Mouse (Mus musculus) kidney, adult 8-10 months (tissue): ENCODE results near the gene Wdr1.
A peak's percentile ranks its signal among the peaks of the same experiment; 100 is the strongest.

ENCODE experiments used
- DNase-seq, 2 experiments: peaks; one replicate each; pipeline ENCODE4 v3.0.0; 2022

Gene Wdr1

DNA sequence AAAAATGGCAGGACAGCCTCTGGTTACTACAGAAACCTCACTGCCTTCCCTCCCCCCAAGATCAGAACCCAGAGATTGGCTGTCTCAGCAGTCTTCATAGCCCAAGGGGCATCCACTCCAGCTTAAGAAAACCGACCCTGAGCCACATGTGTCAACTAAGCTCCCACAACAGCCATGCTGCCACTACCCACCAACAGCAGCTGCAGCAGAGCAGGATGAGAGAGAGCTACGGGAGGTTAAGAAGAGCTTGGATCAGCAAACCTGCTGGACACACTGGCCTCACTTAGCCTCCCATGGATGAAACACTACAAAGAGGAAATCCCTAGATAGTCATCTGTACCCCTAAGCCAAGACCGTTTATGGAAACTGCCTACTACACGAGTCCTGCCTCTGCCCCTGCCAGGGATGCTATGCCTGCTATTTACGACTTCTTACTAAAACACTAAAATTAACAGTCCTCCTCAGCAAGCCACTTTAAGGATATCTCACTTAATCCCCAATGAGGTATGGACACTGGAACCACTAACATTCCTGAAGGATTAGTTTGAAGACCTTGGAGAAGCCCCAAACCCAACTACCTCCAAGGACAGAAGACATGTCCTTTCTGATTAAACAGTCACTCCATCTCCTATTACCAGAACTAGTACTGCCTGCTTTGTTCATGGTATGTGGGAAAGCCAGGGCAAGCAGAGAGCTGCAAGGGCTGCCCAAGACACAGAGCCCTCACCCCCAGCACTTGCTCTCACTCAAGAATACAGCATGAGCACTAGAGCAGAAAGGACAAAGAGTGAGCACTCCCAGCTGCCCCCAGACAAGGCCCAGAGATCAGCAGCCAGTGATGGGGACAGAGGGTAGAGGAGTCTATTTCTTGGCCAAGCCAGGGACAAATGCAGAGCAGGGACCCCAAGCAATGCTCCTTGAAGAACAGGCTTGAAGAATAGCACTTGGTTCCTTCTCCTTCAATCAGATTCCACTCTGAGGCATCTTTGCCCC, 18.3 kb downstream of the Wdr1 start:
- peak; percentile 39 to 49 for DNase-seq

DNA sequence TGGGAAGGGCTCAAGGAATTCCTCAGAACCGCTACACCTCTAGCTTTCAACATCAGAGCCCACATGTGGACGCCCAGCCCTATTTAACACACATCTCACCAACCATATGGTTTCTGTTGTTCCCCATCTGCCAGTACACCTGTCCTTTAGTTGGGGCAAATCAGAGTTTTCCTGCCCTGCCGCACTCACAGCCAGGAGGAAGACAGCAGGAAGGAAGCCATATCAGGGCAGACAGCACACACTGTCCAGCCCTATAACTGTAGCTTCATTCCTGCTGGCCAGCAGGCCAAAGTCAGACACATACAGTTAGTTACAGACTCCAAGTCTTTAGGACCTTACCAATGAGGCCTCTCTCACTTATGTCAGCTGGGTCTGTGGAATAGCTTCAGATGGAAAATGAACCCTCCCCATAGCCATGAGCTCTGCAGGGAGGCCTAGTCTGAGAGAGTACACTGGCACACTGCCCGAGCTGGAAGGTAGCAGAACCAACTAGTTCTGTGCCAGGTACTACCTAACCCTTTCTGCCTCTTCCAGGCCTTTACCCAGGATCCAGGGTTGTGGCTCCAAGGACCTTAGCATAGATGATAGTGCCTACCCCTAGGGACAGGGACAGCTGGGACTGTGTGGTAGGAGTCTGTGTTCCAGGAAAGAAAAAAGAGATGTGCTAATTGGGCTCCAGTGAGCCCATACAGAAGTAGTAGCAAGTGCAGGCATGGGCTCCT, 19.4 kb downstream of the Wdr1 start:
- DNase-seq, result peak; percentile 51 to 64

- no peak for DNase-seq
Measured at GRCm38 (mm10) chr5:38541728-38542127, 21.3 kb downstream of the Wdr1 start.

DNA sequence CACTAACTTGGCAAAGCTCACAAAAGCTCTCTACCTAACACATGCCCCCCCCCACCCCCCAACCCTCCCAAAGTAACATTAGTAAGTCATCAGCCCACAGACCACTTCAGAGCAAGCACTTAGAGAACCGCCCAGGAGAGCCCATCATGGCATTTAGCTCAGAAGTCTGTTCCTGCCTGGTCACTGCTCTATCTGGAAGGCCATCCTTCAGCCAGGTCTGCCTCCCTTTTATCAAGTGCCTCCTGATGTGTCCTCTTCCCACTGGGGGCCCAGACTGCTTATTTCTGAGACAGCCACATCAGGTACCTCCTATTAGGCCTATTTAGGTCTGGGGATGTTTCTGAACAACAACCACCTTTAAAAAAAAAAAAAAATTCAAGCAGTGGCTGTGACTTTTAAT, 22.1 kb downstream of the Wdr1 start:
- no peak for DNase-seq

DNA sequence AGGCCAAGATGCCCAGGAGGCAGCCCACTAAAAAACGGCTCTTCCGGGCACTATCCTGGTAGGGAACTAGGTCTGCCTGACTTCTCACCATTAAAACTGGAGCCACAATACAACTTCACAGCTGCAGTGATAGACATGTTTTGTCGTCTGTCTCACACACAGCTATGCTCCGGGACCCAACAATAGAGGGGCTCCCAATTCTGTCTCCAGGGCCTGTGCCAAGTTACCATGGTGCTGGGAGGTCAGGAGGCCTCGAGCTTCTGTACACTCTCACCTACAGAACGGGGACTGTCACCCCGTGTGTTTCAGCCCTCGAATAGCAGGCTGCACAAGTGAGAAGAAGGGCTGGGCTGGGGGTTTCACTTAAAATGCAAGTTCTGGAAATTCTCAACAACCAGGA, 24.5 kb downstream of the Wdr1 start:
- DNase-seq, result no peak

DNA sequence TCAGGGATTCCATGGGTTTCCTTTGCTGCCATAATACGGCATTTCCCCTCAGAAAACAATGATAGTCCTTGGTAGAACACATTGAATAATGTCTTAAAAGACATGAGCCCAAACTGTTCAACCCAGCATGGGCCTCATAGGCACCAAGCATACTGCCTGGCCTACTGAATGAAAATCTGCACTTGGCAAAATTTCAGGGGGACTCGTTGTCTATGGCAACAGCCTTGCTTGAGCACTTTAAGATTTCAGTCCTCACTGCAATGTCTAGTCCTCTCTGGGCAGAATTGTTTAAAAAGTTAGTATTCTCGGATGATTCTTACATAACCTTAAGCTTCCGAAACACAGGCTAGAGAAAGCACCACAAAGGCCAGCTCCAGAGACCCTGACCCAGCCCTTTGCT, 25.2 kb downstream of the Wdr1 start:
- DNase-seq, result no peak

GRCm38 (mm10) chr5:38536822-38537221, 26.2 kb downstream of the Wdr1 start:
- DNase-seq, result no peak

DNA sequence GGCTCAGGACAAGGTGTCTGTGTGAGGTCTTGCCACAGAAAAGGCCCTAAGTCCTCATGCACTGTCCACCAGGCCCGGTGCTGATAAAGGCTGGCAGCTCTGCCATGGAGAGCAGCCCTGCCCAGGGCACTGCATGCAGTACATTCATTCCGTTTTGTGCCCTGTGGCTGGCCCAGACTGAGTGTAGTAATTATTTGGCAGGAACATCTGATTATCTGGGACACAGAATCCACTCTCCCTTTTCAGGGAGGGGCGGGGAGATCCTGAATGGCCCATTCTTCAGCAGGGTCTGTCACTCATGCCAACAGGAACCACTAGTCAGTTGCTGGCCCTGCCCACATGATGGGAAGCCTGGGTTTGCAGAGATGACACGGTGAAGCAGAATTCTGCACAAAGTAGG, 30.9 kb downstream of the Wdr1 start:
- no peak for DNase-seq

GRCm38 (mm10) chr5:38529724-38530428, 33.1 kb downstream of the Wdr1 start:
- peak in 1 of 2 experiments; percentile 12 for DNase-seq

- no peak for DNase-seq
Measured at GRCm38 (mm10) chr5:38522977-38523376, 40.0 kb downstream of the Wdr1 start.

DNA sequence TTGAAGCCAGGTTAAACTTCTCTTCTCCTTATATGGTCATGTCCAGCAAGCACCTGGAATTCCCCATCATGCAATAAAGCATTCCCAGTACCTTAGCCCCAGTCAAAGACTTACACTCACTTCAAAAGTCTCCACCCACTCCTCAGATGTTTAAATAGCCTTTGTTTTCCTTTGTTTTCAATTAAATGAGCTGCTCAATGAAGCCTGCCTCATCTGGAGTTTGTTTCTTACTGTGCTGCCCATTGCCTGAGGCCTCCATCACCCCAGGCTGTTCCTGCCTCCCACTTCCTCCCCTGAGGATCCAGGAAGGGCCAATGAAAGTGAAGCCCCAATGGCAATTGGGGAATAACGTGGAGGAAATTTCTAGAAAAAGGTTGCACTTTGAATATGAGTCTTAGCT, 42.2 kb downstream of the Wdr1 start:
- no peak for DNase-seq

DNA sequence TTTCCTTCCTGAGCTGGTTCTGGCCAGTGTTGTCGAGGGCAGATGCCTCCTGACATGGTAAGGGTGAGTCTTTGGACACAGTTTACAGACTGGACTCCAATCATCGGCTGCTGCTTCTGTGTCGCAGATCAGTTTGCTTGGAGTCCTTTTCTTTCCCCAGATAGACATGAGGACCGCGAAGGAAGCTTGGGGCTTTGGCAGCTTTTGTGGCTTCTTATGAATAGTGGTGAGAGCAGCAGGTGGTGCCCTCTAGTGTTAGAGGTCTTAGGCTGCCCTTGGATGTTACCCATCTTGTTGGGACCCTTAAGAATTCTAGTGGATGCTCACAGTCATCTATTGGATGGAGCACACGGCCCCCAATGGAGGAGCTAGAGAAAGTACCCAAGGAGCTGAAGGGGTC, 46.8 kb downstream of the Wdr1 start:
- peak; percentile 39 to 53 for DNase-seq

GRCm38 (mm10) chr5:38512991-38513390, 50.0 kb downstream of the Wdr1 start:
- DNase-seq, result no peak

- no peak for DNase-seq
Measured at GRCm38 (mm10) chr5:38509568-38509967, 53.5 kb downstream of the Wdr1 start.

DNA sequence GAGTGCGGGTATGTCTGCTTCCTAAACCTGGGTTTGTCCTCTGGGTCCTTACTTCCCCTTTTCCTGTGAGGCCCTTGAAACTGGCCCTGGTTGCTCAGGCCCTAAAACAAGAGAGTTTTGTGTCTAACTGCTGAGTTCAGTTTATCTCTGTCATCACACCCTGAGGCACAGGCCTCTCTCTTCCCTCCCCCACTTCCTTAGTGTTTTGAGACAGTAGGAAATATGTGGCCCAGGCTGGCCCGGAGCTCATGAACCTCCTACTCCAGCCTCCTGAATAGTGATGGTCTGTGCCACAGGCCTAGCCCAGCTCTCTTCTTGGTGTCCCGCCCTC, 57.6 kb downstream of the Wdr1 start:
- no peak for DNase-seq

- no peak for DNase-seq
Measured at GRCm38 (mm10) chr5:38504747-38505434, 58.1 kb downstream of the Wdr1 start.

DNA sequence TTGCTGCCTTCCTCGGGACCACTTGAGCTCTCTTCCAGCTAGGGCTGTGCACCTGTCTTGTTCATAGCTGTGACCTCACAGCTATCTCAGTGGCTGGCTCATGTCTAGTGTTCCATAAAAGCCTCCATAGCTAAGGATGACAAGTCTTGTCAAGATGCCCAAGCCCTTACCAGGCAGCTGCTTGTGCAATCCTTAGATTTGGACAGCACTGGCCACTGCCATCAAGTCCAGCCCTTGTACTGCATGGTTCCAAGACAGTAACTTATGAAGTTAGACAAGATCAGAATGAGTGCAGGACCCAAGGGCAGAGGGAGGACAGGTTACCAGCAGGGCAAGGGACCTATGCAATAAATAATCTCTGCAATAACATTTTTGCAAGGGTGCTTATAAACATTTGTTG, 58.9 kb downstream of the Wdr1 start:
- DNase-seq, result no peak

DNA sequence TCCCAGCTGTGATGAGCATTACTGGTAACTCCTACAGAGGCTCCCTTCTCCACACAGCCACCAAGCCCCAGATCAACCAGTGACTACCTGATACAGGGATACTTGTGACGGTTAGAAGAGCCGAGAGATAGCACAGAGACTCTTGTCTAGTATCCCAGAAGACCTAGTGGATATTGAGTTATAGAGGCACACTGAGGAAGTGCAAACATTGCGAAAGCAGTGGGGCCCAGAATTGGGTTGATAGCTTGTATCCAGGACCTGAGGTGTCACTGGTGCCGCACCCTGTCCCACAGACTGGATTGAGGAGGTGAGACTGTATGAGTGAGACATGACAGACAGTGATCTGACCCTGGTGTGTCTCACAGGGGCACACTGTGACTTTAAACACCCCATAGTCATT, 60.0 kb downstream of the Wdr1 start, which contains the start of gene Slc2a9:
TSS of gene Slc2a9 (minus strand) at position 152 of the 400 bp plus-strand sequence.
- no peak for DNase-seq

- no peak for DNase-seq
Measured at GRCm38 (mm10) chr5:38500043-38500442, 63.0 kb downstream of the Wdr1 start.

DNA sequence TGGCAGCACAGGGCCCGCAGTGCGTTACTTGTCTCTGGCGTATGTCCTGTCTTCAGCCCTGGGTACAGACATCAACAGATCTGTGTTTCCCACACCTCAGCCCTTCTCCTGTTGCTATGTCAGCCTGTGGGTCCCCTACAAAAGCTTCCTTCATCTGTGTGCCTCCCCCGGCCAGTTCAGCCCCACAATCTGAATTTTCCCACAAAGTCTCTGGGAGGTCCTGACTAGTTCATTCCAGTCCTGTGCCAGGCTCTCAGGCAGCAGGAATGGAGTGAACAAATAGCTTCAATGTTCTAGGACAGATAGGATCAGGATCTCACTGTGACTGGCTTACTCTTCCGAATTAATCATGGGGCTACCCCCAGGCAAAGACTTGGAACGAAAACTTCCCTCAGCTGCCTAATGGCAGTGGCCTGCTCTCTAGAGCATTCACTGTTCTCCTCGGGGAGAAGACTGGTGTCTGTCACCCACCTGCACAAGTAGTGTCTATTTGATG, 63.7 kb downstream of the Wdr1 start:
- DNase-seq, result no peak

GRCm38 (mm10) chr5:38498479-38498878, 64.5 kb downstream of the Wdr1 start:
- peak; percentile 37 to 39 for DNase-seq

- DNase-seq, result peak; percentile 32 to 46
Measured at GRCm38 (mm10) chr5:38496491-38497057, 66.4 kb downstream of the Wdr1 start.
